Mouse (Mus musculus) urinary bladder, postnatal 25 days (tissue): ENCODE measurements at regions not wholly inside any gene's neighbourhood (a gene's known extent, or its start where the extent isn't known, plus 50 kb on each side); places are given as distances from the start of the nearest gene placed in this dataset.
"Not testable (repeated sequence)": the region's sequence is repeated elsewhere in the genome, so short reads cannot be mapped to it uniquely, and the experiment has no call there.

Experiments
- DNase-seq: peaks from one replicate; pipeline ENCODE4 v3.0.0; 2022; ENCODE audit warnings: low spot score

GRCm38 (mm10) chr2:48315306-48315705 is 498.6 kb upstream of the Acvr2a start:
- DNase-seq = no peak

- DNase-seq = no peak
Measured at GRCm38 (mm10) chr2:48316180-48316889, 497.6 kb upstream of the Acvr2a start.

- no peak for DNase-seq
Measured at GRCm38 (mm10) chr2:48317821-48318220, 496.1 kb upstream of the Acvr2a start.

- no peak for DNase-seq
Measured at GRCm38 (mm10) chr2:48318384-48319030, 495.4 kb upstream of the Acvr2a start.

GRCm38 (mm10) chr2:48321471-48321870 is 492.4 kb upstream of the Acvr2a start:
- DNase-seq = no peak

GRCm38 (mm10) chr2:48322278-48322677 is 491.6 kb upstream of the Acvr2a start:
- no peak for DNase-seq

GRCm38 (mm10) chr2:48328204-48328603 is 485.7 kb upstream of the Acvr2a start:
- DNase-seq = no peak

GRCm38 (mm10) chr2:48332783-48333182 is 481.1 kb upstream of the Acvr2a start:
- DNase-seq = no peak

GRCm38 (mm10) chr2:48348021-48348420 is 465.9 kb upstream of the Acvr2a start:
- no peak for DNase-seq

- no peak for DNase-seq
Measured at GRCm38 (mm10) chr2:48349794-48350193, 464.1 kb upstream of the Acvr2a start.

GRCm38 (mm10) chr2:48350206-48350605 is 463.7 kb upstream of the Acvr2a start:
- no peak for DNase-seq

- DNase-seq = not testable (repeated sequence)
Measured at GRCm38 (mm10) chr2:48371572-48371971, 442.3 kb upstream of the Acvr2a start.

- no peak for DNase-seq
Measured at GRCm38 (mm10) chr2:48373086-48373485, 440.8 kb upstream of the Acvr2a start.

- DNase-seq = no peak
Measured at GRCm38 (mm10) chr2:48374302-48374701, 439.6 kb upstream of the Acvr2a start.

GRCm38 (mm10) chr2:48378160-48378559 is 435.7 kb upstream of the Acvr2a start:
- DNase-seq = no peak

GRCm38 (mm10) chr2:48378749-48379148 is 435.2 kb upstream of the Acvr2a start:
- no peak for DNase-seq

GRCm38 (mm10) chr2:48380140-48380539 is 433.8 kb upstream of the Acvr2a start:
- no peak for DNase-seq

- DNase-seq = no peak
Measured at GRCm38 (mm10) chr2:48380786-48381185, 433.1 kb upstream of the Acvr2a start.

- no peak for DNase-seq
Measured at GRCm38 (mm10) chr2:48381481-48382075, 432.3 kb upstream of the Acvr2a start.

- no peak for DNase-seq
Measured at GRCm38 (mm10) chr2:48398504-48398903, 415.4 kb upstream of the Acvr2a start.

- DNase-seq = no peak
Measured at GRCm38 (mm10) chr2:48399191-48399590, 414.7 kb upstream of the Acvr2a start.

GRCm38 (mm10) chr2:48402813-48403212 is 411.1 kb upstream of the Acvr2a start:
- DNase-seq = no peak

- no peak for DNase-seq
Measured at GRCm38 (mm10) chr2:48404460-48404859, 409.4 kb upstream of the Acvr2a start.
